Mouse (Mus musculus): ENCODE measurements around the gene Myh9.
"Not testable (repeated sequence)": the region's sequence is repeated elsewhere in the genome, so short reads cannot be mapped to it uniquely, and the experiment has no call there.

The Myh9 gene

GRCm38 (mm10) chr15:77755132-77755531 lies 86.8 kb downstream of the Myh9 start:
- DNase-seq (ENCODE audit: low spot score): no peak

DNA sequence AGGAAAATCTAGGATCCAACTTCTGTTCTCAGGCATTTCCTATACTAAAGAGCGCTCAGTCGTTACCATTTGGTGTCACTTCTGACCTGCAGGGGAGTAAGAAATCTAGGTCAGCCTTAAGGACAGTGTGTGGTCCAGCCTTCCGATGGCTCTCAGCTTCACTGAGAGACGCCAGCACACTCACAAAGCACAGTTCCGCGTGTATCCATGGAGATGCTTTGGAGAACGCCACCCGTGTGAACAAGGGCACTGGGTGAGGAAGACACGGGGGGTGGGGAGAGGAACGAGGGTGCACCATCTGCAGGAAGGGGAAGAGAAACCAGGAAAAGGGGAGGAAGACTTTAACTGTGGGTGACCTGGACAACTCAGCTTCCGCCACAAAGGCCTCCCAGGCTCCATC lies 89.5 kb downstream of the Myh9 start:
- DNase-seq (ENCODE audit: low spot score): no peak

- no peak for DNase-seq (ENCODE audit: low spot score)
Measured at GRCm38 (mm10) chr15:77750461-77750860, 91.5 kb downstream of the Myh9 start.

DNA sequence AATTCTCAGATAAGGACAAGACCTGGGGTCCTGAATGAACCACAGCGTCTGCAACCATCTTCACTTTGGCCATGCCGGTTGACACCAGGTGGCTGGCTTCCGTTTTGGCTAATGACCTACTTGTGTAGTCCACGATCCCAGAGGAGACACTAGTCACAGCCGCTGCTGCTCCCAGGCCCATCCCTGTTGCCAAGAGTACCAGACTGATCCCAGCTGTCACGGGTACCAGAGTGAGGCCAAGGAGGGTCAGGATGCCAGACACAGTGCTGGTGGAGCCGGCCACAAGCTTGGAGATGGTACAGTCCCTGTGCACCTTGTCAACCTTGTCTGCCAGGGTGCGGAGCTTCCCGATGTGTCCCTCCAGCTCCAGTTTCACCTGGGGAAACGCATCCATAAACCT lies 92.3 kb downstream of the Myh9 start:
- DNase-seq (ENCODE audit: low spot score): no peak

DNA sequence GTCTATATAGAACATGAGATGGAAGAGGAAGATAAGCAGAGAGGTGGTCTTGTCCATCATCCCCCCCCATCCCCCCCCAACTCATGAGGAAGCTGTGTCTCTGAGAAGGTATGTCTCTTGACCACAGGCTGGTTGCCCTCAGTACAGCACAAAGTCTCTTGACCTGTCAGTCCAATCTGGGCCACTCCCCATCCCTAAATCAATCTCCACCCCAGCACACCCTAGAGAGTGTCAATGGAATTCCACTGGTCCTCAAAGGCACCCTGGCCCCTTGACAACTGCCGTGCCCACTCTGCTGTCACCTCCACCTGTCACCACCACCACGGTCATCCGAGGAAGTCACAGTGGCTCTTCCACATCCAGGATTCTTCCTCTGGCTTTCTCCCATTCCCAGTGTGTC lies 93.6 kb downstream of the Myh9 start:
- no peak for DNase-seq (ENCODE audit: low spot score)

- DNase-seq (ENCODE audit: low spot score): no peak
Measured at GRCm38 (mm10) chr15:77746326-77746725, 95.6 kb downstream of the Myh9 start.

DNA sequence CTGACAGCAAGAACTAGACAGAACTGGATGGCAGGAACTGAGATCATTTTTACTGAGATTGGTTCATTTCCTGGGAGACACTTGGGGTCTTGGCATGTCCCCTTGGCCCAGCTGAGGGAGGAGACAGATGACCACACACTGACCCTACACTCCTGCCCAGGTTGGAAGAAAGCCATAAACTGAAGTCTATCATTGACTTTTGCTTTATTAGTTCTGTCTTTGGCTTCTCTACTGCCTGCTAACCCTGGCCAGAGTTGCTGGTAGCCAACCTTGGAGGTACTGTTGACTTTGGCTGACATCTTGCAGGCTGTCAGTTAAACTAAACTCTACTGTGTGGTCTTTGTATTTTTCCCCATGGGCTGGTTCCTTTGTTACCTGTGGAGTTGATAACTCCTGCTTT lies 96.9 kb downstream of the Myh9 start:
- DNase-seq (ENCODE audit: low spot score): no peak

GRCm38 (mm10) chr15:77744632-77745031 lies 97.3 kb downstream of the Myh9 start:
- DNase-seq (ENCODE audit: low spot score): no peak

DNA sequence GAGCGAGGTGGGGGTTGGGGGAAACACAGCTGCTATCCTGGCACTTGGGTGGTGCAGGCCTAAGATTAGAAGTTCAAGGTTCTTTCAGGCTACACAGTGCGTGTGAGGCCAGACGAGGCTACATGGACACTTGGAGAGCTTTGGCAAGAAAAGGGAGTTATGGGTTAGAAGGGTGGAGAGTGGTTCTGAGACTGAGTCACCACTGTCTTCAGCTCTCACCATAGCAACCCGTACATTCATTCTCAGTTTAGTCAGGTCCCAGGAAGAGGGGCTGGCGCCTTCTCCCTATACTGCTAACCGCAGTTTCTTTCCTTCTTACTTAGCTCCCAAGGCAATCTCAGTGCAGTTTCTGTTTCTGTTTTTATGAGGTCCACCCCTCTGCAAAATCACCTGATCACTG lies 100.4 kb downstream of the Myh9 start:
- not testable (repeated sequence) for DNase-seq (ENCODE audit: low spot score)

- no peak for DNase-seq (ENCODE audit: low spot score)
Measured at GRCm38 (mm10) chr15:77740511-77741297, 101.3 kb downstream of the Myh9 start.

- DNase-seq (ENCODE audit: low spot score): not testable (repeated sequence)
Measured at GRCm38 (mm10) chr15:77733903-77734302, 108.1 kb downstream of the Myh9 start.

DNA sequence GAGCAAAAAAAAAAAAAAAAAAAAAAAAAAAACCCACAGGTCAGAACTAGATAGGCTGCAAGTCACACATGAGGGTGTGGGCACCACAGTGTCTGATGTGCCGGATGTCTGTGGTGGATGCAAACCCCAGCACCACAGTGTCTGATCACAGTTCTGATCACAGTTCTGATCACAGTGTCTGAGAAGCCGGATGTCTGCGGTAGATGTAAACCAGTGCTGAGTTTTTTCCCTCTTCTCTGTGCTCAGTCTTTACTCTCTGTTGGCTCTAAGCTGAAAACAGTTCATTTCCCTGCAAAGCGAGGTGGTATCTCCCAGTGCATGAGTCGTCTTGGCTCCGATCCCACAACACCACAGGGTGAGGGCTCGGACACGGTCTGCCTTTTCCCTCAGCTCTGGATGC lies 108.6 kb downstream of the Myh9 start:
- not testable (repeated sequence) for DNase-seq (ENCODE audit: low spot score)

DNA sequence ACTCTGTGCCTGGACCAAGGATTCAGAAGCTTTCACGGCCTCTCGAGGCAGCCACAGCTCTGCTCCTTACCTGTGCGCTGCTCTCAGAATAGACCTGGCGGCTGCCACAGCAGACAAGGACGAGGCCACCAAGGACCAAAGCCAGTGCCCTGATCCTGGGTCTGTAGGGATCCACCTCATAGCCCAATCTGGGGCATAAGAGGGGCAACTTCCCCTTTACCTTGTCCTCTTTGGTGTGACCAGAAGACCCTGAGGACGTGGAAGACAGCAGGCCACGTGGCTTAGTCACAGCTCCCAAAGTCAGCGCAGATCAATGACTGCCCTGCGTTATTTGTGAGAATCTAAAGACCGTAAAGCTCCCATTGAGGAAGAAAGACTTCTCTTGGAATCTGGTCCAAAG lies 109.1 kb downstream of the Myh9 start:
- not testable (repeated sequence) for DNase-seq (ENCODE audit: low spot score)

GRCm38 (mm10) chr15:77731605-77732004 lies 110.4 kb downstream of the Myh9 start:
- DNase-seq (ENCODE audit: low spot score): no peak

DNA sequence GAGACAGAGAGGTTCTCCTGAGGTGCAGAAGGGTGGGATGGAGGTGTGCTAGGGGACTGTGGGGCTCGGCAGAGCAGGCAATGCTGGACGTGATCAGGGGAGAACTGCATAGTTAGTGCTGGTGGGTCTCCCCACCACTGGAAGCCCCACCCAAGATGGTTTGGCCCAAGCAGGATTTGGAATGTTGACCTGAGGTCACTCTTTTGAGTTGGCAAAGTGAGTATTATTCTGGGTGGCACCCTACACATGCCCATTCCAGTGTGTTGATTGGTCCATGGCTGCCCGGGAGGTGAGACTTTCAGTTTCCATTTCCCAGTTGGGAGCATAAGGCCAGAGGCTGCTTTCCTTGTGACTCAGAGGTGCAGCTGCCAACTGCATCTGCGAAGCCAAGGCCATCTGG lies 113.2 kb downstream of the Myh9 start, which contains the start of gene Apol9b:
TSS of gene Apol9b (plus strand) at position 301 of the 400 bp plus-strand sequence.
- not testable (repeated sequence) for DNase-seq (ENCODE audit: low spot score)

GRCm38 (mm10) chr15:77727745-77728144 lies 114.2 kb downstream of the Myh9 start:
- DNase-seq (ENCODE audit: low spot score): not testable (repeated sequence)

DNA sequence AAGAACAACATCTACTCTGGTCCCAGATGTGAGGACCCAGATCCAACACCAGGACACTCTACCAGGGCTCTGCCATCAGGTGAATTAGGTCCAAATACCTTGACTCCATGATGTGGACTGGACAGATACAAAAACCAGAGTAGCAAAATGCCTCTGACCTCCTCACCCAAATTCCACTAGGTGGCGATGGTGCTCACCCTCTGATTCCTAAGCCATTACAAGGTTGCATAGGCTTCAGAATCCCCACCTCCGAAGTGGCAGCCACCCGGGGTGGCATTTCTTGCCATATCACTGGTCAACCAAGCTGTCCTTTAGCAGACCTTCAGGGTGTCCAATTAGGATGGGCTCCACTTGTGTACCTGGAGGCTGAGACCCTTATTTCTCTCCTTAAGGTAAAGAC lies 114.8 kb downstream of the Myh9 start:
- not testable (repeated sequence) for DNase-seq (ENCODE audit: low spot score)

DNA sequence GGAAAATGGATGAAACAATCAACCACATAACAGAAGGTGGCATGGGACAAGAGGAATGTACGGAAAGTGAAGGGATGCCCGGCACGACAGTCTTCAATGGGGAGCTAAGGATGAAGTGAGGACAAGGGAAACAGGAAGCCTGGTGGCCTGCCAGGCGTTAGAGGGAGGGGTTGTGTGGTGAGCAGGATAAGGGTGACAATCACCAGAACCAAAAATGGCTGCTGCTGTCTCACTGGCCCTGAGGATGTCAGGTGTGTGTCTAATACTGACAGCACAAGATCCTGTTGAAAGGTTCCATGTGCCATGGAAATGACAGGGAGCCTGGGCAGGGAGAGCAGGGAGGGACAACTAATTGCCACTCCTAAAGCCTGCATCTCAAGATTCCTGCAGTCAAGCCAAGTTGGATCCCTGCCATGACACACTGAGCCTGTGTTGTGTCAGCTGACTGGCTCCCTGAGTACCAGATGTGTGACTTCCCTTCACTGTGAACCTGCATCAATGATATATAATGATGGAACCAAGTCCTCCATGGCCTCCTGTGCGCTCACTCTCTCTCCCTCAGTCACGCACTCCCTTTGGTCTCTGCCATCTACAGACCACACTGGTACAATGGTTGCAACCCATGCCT lies 116.5 kb downstream of the Myh9 start:
- DNase-seq (ENCODE audit: low spot score): not testable (repeated sequence)

DNA sequence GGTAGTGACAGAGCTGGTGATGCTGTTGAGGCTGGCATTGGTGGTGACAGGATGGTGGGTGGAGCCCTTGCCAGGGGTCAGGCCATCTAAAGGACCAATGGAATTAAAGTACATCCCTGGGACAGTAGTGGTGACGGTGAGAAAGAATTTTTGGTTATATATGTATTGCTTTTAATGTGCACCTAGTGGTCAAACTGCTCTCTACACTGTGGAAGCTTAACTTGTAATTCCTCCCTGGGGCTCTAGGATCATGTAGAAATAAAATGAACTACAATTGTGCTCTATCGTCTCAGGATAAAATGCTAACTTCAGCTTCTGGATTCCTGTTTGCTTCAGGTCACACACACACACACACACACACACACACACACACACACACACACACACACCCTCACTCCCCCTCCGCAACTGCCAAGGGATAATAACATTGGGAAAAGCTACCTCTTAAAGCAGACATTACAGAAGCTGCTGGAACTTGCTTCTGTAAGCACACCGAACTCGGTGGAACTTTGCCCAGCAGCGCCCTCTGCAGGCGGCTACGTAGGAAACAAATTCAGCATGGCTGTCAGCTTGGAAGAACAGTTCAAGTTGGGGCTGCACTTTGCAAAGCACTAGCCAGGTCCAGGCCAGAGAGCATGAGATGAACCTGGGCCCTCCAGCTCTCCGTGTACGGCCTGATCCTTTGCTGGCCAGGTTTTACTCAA lies 117.6 kb downstream of the Myh9 start:
- DNase-seq (ENCODE audit: low spot score): not testable (repeated sequence)

- DNase-seq (ENCODE audit: low spot score): not testable (repeated sequence)
Measured at GRCm38 (mm10) chr15:77721509-77721908, 120.5 kb downstream of the Myh9 start.

GRCm38 (mm10) chr15:77718240-77718639 lies 123.7 kb downstream of the Myh9 start:
- not testable (repeated sequence) for DNase-seq (ENCODE audit: low spot score)
